Mouse (Mus musculus) liver, embryonic 16.5 days (tissue): Measurements from ENCODE around the gene Crocc2. TPM values are rescaled to one million over a fixed set of nuclear protein-coding genes. Genes with fewer than 3 reads are reported as not detected.

Source experiments
- ATAC-seq: fragments of 200-750 bp; cut with Nextera tagmentation; 2 replicates; pipeline ENCODE4 v1.8.0; 2017; ENCODE audit warnings: low read depth, mild to moderate bottlenecking, moderate number of reproducible peaks, moderate library complexity
- H3K27ac ChIP-seq: fragments of 300-500 bp; sonication (generic); 2 replicates; pipeline ENCODE4 v1.5.1; 2014; ENCODE audit warnings: mild to moderate bottlenecking, low read length
- H3K27me3 ChIP-seq: fragments of 300-500 bp; sonication (generic); 2 replicates; pipeline ENCODE4 v1.6.1; 2014; ENCODE audit warnings: low read depth, low read length, mixed read lengths; ENCODE audit not compliant: control insufficient read depth, insufficient read depth
- H3K36me3 ChIP-seq: fragments of 300-500 bp; sonication (generic); 2 replicates; pipeline ENCODE4 v1.6.1; 2014; ENCODE audit warnings: mild to moderate bottlenecking; ENCODE audit not compliant: control insufficient read depth, insufficient read depth
- H3K4me1 ChIP-seq: fragments of 300-500 bp; sonication (generic); 2 replicates; pipeline ENCODE4 v1.6.1; 2014; ENCODE audit warnings: low read depth, low read length, mixed read lengths; ENCODE audit not compliant: control insufficient read depth
- H3K4me2 ChIP-seq: fragments of 300-500 bp; sonication (generic); 2 replicates; pipeline ENCODE4 v1.6.1; 2014; ENCODE audit warnings: low read depth, low read length, mixed read lengths
- H3K4me3 ChIP-seq: fragments of 300-500 bp; sonication (generic); 2 replicates; pipeline ENCODE4 v1.5.1; 2014; ENCODE audit warnings: low read depth, mild to moderate bottlenecking, low read length
- H3K9ac ChIP-seq: fragments of 300-500 bp; sonication (generic); 2 replicates; pipeline ENCODE4 v1.6.1; 2014; ENCODE audit warnings: low read depth, low read length
- H3K9me3 ChIP-seq: fragments of 300-500 bp; sonication (generic); replicated peaks from 2 replicates; pipeline ENCODE4 v1.6.1; 2016; ENCODE audit warnings: low read length; ENCODE audit not compliant: control insufficient read depth
- WGBS: fragments of 180-500 bp; shearing (Covaris S2); extraction: QIAGEN DNeasy Blood & Tissue Kit; methylation state at CpG from one replicate; pipeline ENCODE4 v1.1.7; 2014; ENCODE audit not compliant: insufficient replicate concordance; 5-methylcytosine and 5-hydroxymethylcytosine counted together
- polyA plus RNA-seq: library from polyadenylated mRNA; unstranded; fragments of >200 nt; fragmentation: Nextera tagmentation; extraction: Ambion mirVana; gene quantifications from 2 replicates; pipeline ENCODE4 v1.2.1, GENCODE M21; 2015

Gene Crocc2
- polyA plus RNA-seq, 1 experiment from 2014 or later = 0.01 TPM

GRCm38 (mm10) chr1:93132676-93133075, 35.8 kb upstream of the Crocc2 start:
- peak overlapping the region; percentile 57; the same call in 1 of the 2 replicates for H3K27ac ChIP-seq
- H3K36me3 ChIP-seq = no peaks in the 10 kb centered on the region
- no peaks in the 10 kb centered on the region for H3K9me3 ChIP-seq
- no peak overlapping the region for H3K9ac ChIP-seq
- peak; percentile 86 for ATAC-seq
- no peaks in the 10 kb centered on the region for H3K27me3 ChIP-seq
- H3K4me3 ChIP-seq = no peak overlapping the region
- H3K4me1 ChIP-seq = no peaks in the 10 kb centered on the region; the same call in 1 of the 2 replicates
- H3K4me2 ChIP-seq = no peak overlapping the region
- 33% methylated on average over 8 of the region's 8 CpGs for WGBS

- no peaks in the 10 kb centered on the region for H3K27me3 ChIP-seq
- no peak within 1 kb of the TSS for H3K9ac ChIP-seq
- WGBS = 61% methylated on average over 12 of the region's 12 CpGs
- no peaks in the 10 kb centered on the region; the same call in 1 of the 2 replicates for H3K4me1 ChIP-seq
- 0 out of 2 replicates have a peak, but pooled peaks have one; percentile 7 for ATAC-seq
- H3K4me2 ChIP-seq = no peak within 1 kb of the TSS
- H3K36me3 ChIP-seq = no peaks in the 10 kb centered on the region
- H3K4me3 ChIP-seq = no peak within 1 kb of the TSS
- H3K27ac ChIP-seq = no peak within 1 kb of the TSS
- no peaks in the 10 kb centered on the region for H3K9me3 ChIP-seq
These were observed 33.4 kb upstream of the Crocc2 start, which contains the start of gene Agxt for GRCm38 (mm10) chr1:93135036-93135526. Gene Agxt, plus strand, starts transcription at chr1:93135240.

DNA sequence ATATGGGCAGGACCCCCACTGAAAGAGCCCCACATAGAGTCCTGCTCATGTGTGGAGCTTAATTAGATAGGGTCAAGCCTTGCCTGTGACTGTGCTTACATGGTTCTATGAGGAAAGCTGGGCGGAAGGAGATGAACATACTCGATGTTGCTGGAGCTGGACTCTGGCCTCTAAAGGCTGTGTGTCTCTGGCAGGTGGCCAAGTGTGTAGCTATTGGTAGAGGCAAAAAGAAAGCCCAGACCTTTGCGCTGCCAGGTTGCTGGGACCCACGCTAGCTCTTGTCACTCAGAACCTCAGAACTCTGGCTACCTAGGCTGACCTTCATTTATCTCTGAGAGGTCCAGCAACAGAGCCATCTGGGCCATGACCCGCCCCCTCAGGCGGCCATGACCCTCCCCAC, 30.0 kb upstream of the Crocc2 start:
- peak; percentile 80 for ATAC-seq
- H3K4me2 ChIP-seq = no peak overlapping the region
- 51% methylated on average over 6 of the region's 6 CpGs for WGBS
- no peaks in the 10 kb centered on the region for H3K27me3 ChIP-seq
- no peak overlapping the region for H3K4me3 ChIP-seq
- H3K27ac ChIP-seq = peak overlapping the region; percentile 72
- H3K9me3 ChIP-seq = no peaks in the 10 kb centered on the region
- no peak overlapping the region for H3K9ac ChIP-seq
- no peaks in the 10 kb centered on the region; the same call in 1 of the 2 replicates for H3K4me1 ChIP-seq
- H3K36me3 ChIP-seq = no peaks in the 10 kb centered on the region

GRCm38 (mm10) chr1:93139713-93140112, 28.8 kb upstream of the Crocc2 start:
- 72% methylated on average over 7 of the region's 7 CpGs for WGBS
- H3K27ac ChIP-seq = no peak overlapping the region
- ATAC-seq = no peak

DNA sequence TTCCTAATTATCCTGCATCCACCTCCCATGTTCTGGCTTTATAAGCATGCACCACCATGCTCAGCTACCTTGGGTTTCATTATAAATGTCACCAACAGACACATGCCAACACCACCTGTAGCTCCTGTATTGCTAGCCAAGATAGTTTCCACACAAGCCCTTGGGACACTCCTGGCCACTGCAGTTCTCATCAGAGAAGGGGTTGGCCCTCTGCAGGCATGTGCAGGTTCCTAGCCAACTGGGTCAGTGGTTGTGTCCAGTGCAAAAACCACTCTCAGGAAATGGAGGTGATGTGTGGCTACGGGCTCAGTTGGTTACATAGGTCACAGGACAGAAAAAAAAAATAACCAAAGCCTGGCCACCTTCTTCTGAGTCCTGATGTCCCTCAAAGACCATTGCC, 25.7 kb upstream of the Crocc2 start:
- no peak for ATAC-seq
- Histone ChIP-seq H3K36me3 (no peaks in the 10 kb centered on the region), H3K27me3 (no peaks in the 10 kb centered on the region), H3K27ac (no peak overlapping the region), H3K9ac (no peak overlapping the region), H3K4me1 (no peaks in the 10 kb centered on the region), H3K4me3 (no peak overlapping the region), H3K4me2 (no peak overlapping the region), H3K9me3 (no peaks in the 10 kb centered on the region)
- WGBS = 35% methylated on average over 1 of the region's 1 CpGs

More at GRCm38 (mm10) chr1:93139713-93140112, 28.8 kb upstream of the Crocc2 start:
- no peaks in the 10 kb centered on the region for H3K36me3 ChIP-seq
- H3K4me3 ChIP-seq = no peak overlapping the region
- H3K4me1 ChIP-seq = no peaks in the 10 kb centered on the region; the same call in 1 of the 2 replicates
- no peaks in the 10 kb centered on the region for H3K9me3 ChIP-seq
- H3K4me2 ChIP-seq = no peak overlapping the region
- no peaks in the 10 kb centered on the region for H3K27me3 ChIP-seq
- H3K9ac ChIP-seq = no peak overlapping the region

DNA sequence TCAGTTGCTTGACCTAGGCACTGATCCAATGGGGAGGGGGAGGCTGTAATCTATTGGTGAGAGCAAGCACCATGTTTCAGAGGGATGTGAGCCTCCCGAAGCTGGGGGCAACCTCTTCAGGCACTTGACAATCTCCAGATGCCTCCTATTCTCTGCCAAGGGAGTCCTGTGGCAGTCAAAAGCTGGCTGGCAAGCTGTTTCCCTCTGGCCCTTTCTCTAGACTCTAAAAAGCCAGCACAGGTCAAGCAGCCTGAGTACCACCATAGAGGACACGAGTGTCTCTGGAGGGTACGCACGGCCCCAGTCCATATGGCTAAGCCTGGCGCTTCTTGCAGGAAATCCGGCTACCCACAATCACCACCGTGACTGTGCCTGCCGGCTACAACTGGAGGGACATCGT, 24.3 kb upstream of the Crocc2 start:
- 59% methylated on average over 9 of the region's 9 CpGs for WGBS

DNA sequence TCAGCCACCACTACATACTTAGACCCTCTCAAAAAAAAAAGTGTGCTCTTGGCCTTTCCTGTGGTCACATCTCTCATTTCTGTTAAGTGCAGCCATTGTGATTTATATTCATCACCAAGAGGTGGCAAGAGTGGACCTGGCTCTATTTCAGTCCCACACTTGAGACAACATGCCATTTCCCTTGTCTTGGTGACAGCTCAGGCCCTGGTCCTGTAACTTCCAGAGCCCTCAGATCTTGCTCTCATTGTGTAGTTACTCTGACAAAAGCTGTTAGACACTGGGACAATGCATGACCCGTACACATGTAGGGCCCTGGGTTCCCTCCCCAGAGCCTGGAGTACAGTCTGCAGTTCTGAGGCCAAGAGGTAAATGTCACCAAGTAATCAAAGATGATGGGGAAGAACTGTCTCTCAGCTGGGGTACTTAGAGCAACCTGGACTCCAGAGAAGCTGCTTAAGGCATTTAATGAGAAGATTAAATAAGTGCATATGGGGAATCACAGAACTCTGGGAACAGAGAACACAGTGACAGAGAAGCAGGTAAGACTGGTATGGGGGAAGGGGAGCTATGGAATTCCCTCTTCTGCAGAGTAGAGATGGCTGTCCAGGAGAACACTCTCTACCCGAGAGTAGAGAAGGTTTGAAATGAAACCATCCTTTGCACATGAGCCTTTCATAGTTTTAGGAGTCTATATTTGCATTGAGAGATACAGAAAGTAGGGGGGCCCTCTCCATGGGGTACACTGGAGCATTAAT, 17.4 kb upstream of the Crocc2 start:
- H3K27me3 ChIP-seq = no peaks in the 10 kb centered on the region
- 37% methylated on average over 2 of the region's 2 CpGs for WGBS
- no peak overlapping the region for H3K4me3 ChIP-seq
- no peaks in the 10 kb centered on the region for H3K9me3 ChIP-seq
- no peaks in the 10 kb centered on the region for H3K4me1 ChIP-seq
- ATAC-seq = no peak
- H3K27ac ChIP-seq = no peak overlapping the region
- H3K9ac ChIP-seq = no peak overlapping the region
- H3K36me3 ChIP-seq = no peaks in the 10 kb centered on the region
- no peak overlapping the region for H3K4me2 ChIP-seq

More for the DNA sequence above, 24.3 kb upstream of the Crocc2 start:
- no peak overlapping the region for H3K4me2 ChIP-seq
- H3K9me3 ChIP-seq = no peaks in the 10 kb centered on the region
- H3K27ac ChIP-seq = no peak overlapping the region
- no peak for ATAC-seq
- H3K36me3 ChIP-seq = no peaks in the 10 kb centered on the region
- no peaks in the 10 kb centered on the region for H3K27me3 ChIP-seq
- H3K4me1 ChIP-seq = no peaks in the 10 kb centered on the region
- no peak overlapping the region for H3K4me3 ChIP-seq
- H3K9ac ChIP-seq = no peak overlapping the region

GRCm38 (mm10) chr1:93157566-93157965, 11.0 kb upstream of the Crocc2 start:
- no peak overlapping the region for H3K27ac ChIP-seq
- no peak overlapping the region for H3K4me3 ChIP-seq
- H3K27me3 ChIP-seq = no peaks in the 10 kb centered on the region
- WGBS = 48% methylated on average over 4 of the region's 4 CpGs
- H3K4me1 ChIP-seq = no peaks in the 10 kb centered on the region
- ATAC-seq = no peak
- H3K9me3 ChIP-seq = no peaks in the 10 kb centered on the region
- no peak overlapping the region for H3K9ac ChIP-seq
- H3K4me2 ChIP-seq = no peak overlapping the region
- H3K36me3 ChIP-seq = no peaks in the 10 kb centered on the region

DNA sequence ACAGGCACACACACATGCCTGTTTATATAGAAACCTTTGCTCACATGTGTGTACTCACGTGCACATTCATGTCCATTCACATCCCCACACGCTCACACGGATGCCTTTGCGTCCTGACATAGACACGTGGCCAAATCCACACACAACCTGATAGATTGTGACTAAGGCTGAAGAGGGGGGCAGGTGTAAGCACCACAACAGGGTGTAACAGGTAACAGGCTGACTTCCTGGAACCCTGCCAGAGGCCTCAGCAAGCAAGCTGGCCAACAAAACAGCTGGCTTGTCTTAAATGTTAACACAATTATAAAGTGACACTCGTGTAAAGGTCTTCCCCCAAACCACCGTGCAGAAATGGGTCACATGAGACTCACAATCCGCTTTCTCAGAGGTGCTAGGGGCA, 9.6 kb upstream of the Crocc2 start:
- WGBS = 70% methylated on average over 8 of the region's 8 CpGs
- ATAC-seq = no peak
- no peaks in the 10 kb centered on the region for H3K27me3 ChIP-seq
- no peaks in the 10 kb centered on the region for H3K36me3 ChIP-seq
- H3K9ac ChIP-seq = no peak overlapping the region
- H3K4me2 ChIP-seq = no peak overlapping the region
- no peak overlapping the region for H3K4me3 ChIP-seq
- H3K4me1 ChIP-seq = no peaks in the 10 kb centered on the region
- H3K27ac ChIP-seq = no peak overlapping the region
- no peaks in the 10 kb centered on the region for H3K9me3 ChIP-seq
